Mouse (Mus musculus): ENCODE measurements around the gene Cd34. TPM values are rescaled to one million over a fixed set of nuclear protein-coding genes. Genes with fewer than 3 reads are reported as not detected.

The Cd34 gene
- 43.8 and 48.6 TPM in 2 replicates for polyA plus RNA-seq (2012; rRNA removed)

DNA sequence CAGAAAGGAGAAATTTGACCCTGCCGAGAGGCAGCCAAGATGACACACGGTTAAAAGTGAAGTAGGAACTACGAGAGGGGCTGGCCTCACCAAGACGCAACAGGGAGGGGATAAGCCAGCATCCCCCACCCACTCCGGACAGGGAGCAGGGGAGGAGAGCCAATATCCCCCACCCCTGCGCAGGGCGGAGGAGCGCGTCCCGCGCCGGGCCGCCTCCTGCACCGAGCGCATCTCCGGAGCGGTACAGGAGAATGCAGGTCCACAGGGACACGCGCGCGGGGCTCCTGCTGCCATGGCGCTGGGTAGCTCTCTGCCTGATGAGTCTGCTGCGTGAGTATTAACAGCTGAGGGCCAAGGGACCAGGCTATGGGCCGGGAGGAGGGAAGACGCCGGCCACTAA is at the start of gene Cd34:
Cd34 (plus strand) TSS at position 105 of the 400 bp plus-strand sequence.
- peak in 1 of 2 experiments; percentile 26 for DNase-seq (ENCODE audit: extremely low spot score in 1 of 2, low spot score in 1 of 2)

DNA sequence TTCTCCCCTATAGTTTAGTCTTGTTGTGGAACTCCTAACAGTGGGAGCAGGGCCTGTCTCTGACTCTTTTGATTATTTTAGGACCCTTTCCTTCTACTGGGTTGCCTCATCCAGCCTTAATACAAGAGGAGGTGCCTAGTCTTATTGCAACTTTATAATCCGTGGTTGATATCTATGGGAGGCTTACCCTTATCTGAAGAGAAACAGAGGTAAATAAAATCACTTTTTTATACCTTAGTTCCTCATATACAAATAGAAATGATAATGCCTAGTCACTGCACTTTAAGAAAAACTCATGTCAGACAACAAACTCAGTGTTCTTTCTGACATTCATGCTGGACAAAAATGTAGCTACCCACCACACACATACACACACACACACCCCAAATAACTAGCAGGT is 44.1 kb upstream of the Cd34 start:
- no peak for DNase-seq (ENCODE audit: extremely low spot score in 1 of 2, low spot score in 1 of 2)

DNA sequence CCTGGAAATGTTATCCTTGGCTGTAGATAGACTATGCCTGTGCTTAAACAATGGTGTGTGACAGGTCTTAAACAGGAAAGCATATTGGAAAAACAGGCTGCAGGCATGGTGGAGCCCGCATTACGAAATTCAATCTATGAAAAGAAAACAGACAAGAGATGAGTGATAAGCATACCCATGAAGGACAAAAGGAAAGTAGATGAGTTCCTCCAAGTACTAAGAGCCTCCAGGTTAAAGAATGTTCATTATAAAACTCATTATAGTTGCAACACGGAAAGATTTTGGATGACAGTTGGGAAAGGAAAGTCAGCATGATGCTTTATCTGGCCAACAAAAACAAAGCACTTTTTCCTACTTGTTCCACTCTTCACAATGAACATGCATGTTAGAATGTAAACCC is 43.3 kb upstream of the Cd34 start:
- DNase-seq (ENCODE audit: extremely low spot score in 1 of 2, low spot score in 1 of 2), result no peak

- DNase-seq (ENCODE audit: extremely low spot score in 1 of 2, low spot score in 1 of 2), result no peak
These were observed 37.5 kb upstream of the Cd34 start for GRCm38 (mm10) chr1:194901075-194901474.

DNA sequence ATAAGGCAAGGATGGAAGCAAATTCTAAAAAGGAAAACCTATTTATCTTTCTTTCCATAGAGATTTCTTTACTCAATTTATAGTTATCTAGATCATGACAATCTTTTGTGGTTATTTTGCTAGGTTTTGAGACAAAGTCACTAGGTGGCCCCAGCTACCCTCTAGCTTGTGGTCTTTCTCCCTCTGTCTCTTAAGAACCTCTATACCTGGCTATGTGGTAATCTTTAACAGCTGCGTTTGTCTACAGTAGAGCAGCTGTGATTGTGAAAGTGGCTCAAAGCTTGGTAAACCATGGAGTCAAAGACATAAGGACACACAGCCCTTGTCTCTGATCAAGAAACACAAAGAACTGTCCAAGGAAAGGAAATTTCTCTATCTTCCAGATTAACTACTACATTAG is 36.8 kb upstream of the Cd34 start:
- DNase-seq (ENCODE audit: extremely low spot score in 1 of 2, low spot score in 1 of 2), result no peak

GRCm38 (mm10) chr1:194908956-194909355 is 29.7 kb upstream of the Cd34 start:
- no peak for DNase-seq (ENCODE audit: extremely low spot score in 1 of 2, low spot score in 1 of 2)

GRCm38 (mm10) chr1:194925753-194926350 is 12.8 kb upstream of the Cd34 start:
- DNase-seq (ENCODE audit: extremely low spot score in 1 of 2, low spot score in 1 of 2), result no peak

DNA sequence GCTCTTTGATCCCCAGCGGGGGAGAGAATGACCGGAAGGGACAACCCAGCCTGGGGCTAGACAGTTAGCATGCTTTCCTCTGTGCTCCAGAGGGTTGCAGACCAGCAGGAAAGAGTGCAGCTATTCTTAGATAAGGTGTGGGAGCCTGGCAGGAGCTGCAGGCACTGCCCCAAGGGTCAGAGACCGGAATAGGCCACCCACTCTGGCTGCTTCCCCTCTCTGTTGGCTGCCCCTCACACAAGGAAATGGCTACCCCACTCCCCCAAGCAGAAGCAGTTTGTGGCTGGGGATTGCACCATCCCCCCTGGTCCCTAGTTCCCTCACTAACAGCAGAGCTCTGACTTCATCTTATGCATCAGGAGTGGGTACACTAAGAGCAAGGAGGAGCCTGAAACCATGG is 10.7 kb upstream of the Cd34 start:
- no peak for DNase-seq (ENCODE audit: extremely low spot score in 1 of 2, low spot score in 1 of 2)

DNA sequence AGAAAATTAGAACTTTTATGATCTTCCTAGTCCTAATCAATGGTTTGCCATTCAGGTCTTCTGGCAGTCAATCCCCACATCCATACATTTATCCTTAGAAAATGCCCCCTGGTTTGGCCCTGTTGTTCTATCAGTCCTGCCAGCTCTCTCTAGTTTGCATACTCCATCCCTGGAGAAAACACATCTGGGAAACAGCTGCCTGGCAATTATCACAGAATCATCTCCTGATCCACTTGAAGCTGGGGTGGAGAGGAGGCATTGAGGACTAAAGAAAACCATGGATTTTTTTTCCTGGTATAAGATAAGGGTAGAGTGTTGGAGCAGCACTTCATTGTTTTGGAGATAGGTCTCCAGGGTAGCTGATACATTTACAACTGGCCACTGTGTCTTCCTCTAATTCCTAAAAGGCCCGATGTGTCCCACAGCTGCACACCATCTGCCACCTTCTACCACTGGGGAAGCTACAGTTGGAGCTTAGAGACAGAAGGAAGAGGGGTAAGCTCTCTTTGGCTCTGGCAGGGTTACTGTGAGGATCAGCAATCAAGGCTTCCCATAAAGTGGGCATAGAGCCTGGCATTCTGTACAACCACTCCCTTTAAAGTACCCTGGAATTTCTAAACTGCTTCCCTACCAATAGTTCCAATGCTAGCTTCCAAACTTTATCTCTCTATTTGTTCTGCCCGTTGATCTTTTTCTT is 9.2 kb upstream of the Cd34 start:
- no peak for DNase-seq (ENCODE audit: extremely low spot score in 1 of 2, low spot score in 1 of 2)

DNA sequence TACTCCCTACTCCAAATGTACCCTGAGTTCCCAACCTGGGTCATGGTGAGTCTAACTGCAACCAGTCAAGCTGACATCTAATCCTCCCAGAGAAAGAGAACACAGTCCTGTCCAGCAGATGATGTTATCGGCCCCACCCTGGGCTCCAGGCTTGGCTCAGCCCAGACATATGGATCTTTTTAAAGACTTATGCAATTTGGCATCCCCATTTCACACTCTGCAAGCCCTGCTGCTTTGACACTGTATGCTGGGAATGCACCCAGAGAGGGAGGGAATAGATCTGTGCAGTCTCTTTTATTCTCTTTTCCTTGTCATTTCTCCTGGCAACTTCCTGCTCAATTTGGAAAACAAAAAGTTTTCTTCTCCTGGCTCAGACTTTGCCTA is 8.7 kb upstream of the Cd34 start:
- peak in 1 of 2 experiments; percentile 53 for DNase-seq (ENCODE audit: extremely low spot score in 1 of 2, low spot score in 1 of 2)

- DNase-seq (ENCODE audit: extremely low spot score in 1 of 2, low spot score in 1 of 2), result no peak
These were observed 7.9 kb upstream of the Cd34 start for GRCm38 (mm10) chr1:194930706-194931105.

GRCm38 (mm10) chr1:194935351-194935750 is 3.3 kb upstream of the Cd34 start:
- DNase-seq (ENCODE audit: extremely low spot score in 1 of 2, low spot score in 1 of 2), result no peak

DNA sequence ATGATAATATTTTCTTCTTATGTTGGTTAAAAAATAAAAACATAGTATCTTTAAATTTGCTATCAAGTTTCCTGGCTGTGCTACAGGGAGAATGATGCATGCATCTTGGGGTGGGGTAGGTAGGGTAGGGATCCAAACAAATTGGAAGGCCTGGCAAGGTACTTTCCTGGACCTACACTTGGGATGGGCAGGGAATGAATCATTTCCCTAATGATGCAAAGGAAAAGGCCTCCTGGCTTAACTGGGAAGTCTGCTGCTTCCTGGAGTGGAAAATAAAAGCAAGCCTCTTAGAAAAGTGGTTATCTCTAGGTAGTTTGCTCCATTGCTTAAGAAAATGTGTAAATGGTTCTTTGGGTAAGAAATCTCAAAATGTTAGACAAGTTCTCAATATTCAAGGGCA is 2.9 kb downstream of the Cd34 start:
- no peak for DNase-seq (ENCODE audit: extremely low spot score in 1 of 2, low spot score in 1 of 2)

GRCm38 (mm10) chr1:194942912-194943311 is 4.3 kb downstream of the Cd34 start:
- no peak for DNase-seq (ENCODE audit: extremely low spot score in 1 of 2, low spot score in 1 of 2)

- no peak for DNase-seq (ENCODE audit: extremely low spot score in 1 of 2, low spot score in 1 of 2)
These were observed 4.9 kb downstream of the Cd34 start for GRCm38 (mm10) chr1:194943485-194943884.

- DNase-seq (ENCODE audit: extremely low spot score in 1 of 2, low spot score in 1 of 2), result peak in 1 of 2 experiments; percentile 74
These were observed 6.8 kb downstream of the Cd34 start for GRCm38 (mm10) chr1:194945382-194945781.

GRCm38 (mm10) chr1:194946467-194946866 is 7.8 kb downstream of the Cd34 start:
- no peak for DNase-seq (ENCODE audit: extremely low spot score in 1 of 2, low spot score in 1 of 2)

GRCm38 (mm10) chr1:194950913-194951312 is 12.3 kb downstream of the Cd34 start:
- peak in 1 of 2 experiments; percentile 47 for DNase-seq (ENCODE audit: extremely low spot score in 1 of 2, low spot score in 1 of 2)

GRCm38 (mm10) chr1:194952891-194953290 is 14.3 kb downstream of the Cd34 start:
- DNase-seq (ENCODE audit: extremely low spot score in 1 of 2, low spot score in 1 of 2), result no peak

DNA sequence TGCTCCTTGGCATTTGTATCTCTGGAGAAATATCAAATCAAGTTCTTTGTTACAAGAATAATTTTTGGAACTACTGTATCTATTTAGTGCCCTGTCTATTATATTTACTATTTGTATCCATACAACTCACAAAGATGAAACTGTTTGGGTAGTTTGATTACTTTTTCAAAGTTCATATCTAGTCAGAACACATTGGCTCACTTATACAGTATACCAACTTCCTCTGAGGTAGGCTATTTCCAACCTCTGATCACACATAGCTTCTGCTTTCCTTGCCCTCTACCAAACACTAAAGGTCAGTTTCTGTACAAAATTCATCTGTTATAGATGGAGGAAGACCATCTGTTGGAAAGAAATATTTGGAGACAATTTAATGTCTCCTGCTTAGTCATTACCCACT is 16.1 kb downstream of the Cd34 start:
- DNase-seq (ENCODE audit: extremely low spot score in 1 of 2, low spot score in 1 of 2), result no peak

- DNase-seq (ENCODE audit: extremely low spot score in 1 of 2, low spot score in 1 of 2), result no peak
These were observed 17.1 kb downstream of the Cd34 start for GRCm38 (mm10) chr1:194955749-194956148.

DNA sequence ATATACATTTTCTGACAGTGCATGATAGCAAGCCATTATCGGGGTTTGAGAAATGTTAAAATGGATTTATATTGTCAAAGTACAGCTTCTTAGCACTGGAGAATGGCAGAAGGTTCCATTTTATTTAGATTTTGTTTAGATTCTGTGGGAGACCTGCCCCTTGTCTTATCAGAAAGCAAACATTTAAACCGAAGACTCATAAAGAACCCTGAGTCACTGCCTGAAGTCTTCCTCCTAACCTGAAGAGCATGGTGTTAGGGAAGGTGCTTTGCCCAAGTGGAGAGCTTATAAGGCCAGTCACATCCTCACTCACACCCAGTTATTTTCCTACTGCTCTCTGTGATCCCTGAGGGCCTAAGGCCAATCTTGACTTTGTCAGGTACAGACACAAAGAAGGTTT is 18.4 kb downstream of the Cd34 start:
- DNase-seq (ENCODE audit: extremely low spot score in 1 of 2, low spot score in 1 of 2), result no peak

All from frontal cortex, adult 2 months (tissue).